Mouse (Mus musculus) cerebellum, adult (tissue): ENCODE results near the gene Palm.

Experiments
- ATAC-seq: cut with Nextera tagmentation; 2 replicates; pipeline ENCODE4 v1.9.2; 2017; ENCODE audit warnings: mild to moderate bottlenecking, moderate library complexity, mixed read lengths; ENCODE audit not compliant: insufficient number of reproducible peaks, low FRiP score, low TSS enrichment

The Palm gene

GRCm38 (mm10) chr10:79852827-79853226 lies 59.5 kb downstream of the Palm start:
- ATAC-seq, result no peak

- ATAC-seq, result no peak
These were observed 60.0 kb downstream of the Palm start for GRCm38 (mm10) chr10:79853392-79853791.

- ATAC-seq, result peak; percentile 90
These were observed 60.8 kb downstream of the Palm start, which contains the start of gene Ptbp1 for GRCm38 (mm10) chr10:79853860-79854795. Ptbp1 (plus strand) TSS chr10:79854427.

DNA sequence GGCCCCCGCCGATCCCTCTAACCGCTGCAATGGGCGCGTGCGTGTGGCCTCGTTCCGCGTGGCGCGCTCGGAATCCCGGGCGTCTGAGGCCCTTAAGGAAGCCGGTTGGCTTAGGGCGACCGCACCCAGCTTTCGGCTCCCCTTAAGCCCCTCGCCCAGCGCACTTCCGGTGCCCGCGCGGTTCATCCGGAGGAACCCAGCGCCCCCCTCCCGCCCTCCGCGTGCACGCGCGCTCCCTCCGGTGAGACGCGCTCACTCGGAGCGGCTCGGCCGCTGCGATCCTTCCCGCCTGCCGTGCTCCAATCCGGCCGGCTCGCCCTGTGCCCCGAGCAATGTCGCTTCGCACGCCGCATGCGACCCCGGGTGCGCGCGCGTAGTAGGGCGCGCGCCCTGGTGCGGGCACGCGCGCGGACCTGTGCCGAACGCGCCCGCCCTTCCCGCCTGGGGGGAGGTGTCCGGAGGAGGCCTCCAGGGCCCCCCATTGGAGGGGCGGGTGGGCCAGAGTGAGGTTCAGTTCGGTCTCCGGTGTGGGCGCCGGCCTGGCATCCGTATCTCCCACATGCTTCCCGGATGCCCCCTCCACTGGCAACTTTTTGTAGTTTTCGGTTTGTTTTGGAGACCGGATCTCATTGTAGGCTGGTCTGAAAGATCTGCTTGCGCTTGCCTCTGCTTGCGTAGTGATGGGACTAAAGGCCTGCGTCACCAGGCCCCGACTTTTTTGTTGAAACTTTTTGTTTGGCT lies 61.6 kb downstream of the Palm start:
- no peak for ATAC-seq

GRCm38 (mm10) chr10:79855558-79856184 lies 62.3 kb downstream of the Palm start:
- no peak for ATAC-seq

DNA sequence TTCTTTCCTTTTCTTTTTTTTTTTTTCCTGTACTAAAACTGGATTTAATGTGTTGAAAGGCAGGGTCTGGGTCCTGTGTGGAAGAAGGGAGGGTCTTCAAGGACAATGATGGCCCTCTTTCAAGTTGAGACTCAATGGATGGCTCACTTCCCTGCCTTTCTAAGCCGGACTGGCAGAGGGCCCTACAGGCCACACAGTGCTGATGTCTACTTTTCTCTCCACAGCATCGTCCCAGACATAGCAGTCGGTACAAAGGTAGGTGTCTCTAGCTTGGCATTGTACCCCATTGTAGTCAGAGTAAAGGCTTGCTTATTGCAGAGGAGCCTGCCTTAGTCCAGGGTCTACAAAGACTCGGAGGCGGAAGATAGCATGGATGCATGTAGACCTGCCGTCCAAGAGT lies 62.9 kb downstream of the Palm start:
- ATAC-seq, result no peak

DNA sequence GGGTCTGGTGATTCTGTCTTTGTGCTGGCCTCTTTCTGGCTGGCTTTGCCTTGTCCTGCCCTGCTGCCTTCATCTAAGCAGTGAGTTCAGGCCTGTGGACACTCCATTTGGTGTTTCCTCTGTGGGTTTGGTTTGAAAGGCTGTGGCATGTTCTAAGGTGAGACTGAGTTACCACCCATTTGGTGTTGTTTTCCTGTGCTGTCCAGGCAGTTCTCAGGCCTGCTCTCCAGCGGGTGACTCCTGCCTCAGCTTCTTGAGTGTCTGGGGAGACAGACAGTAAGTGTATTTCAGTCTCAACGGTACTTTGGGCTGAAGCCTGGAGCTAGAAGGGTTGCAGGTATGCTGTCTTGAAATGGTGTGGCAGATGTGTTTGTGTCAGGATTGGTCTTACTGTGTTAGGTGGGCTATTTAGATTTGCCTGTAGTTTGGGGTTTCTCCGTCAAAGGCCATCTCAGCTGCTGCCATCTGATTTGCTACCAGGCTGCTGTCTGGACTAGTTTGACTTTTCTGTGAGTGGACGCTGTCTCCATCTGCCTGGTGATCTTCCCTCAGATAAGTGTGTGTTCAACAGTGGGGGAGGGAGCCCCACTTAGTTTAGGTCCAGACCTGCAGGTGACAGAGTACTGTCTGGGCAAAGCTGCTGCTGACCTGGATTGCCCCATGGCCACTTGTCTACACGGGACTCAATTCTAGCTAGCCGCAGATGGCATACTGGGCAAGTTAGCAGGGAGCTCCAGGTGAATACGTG lies 63.5 kb downstream of the Palm start:
- ATAC-seq, result no peak

- ATAC-seq, result no peak
These were observed 64.1 kb downstream of the Palm start for GRCm38 (mm10) chr10:79857452-79857811.

DNA sequence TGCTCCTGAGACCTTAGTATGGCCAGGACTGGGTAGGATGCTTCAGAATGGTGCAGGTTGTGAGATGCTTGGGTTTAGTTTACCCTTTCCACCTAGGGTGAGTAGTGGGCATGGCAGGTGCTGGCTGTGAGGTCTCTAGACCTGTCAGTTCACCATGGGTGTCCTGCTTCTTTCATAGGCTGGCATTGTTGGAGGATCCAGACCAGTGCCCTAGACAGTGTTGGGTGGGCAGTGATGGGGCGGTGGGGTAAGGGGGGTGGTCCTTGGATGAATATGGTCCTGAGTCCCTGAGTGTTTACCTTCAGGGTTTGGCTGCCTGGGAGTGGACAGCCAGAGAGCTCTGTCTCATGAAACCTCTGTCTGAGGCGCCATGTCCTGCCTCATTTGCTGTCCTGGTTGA lies 64.5 kb downstream of the Palm start:
- ATAC-seq, result no peak

DNA sequence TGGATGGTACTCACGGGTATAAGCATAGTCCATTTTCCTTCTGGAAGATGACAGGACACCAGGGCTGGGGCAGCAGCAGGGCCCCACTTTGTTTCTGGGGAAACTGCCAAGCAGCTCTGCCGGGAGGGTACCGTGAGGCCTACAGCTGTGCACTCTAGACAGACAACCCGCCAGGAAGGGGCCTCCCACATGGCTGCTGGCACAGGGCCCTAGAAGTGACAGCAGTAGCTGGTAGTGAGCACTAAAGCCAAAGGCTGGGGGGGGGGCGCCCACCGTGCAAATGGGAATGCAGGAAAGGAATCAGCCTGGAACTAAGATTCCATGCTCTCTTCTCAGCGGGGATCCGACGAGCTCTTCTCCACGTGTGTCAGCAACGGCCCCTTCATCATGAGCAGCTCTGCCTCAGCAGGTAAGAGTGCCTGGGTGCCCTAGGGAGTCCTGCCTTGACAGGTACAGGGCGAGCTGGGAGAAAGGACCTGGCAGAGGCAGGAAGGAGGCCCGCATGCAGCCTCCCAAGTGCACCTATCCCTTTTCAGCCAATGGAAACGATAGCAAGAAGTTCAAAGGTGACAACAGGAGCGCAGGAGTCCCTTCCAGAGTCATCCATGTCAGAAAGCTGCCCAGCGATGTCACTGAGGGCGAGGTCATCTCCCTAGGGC lies 65.2 kb downstream of the Palm start:
- ATAC-seq, result no peak

- ATAC-seq, result no peak
These were observed 65.7 kb downstream of the Palm start for GRCm38 (mm10) chr10:79859116-79859515.

GRCm38 (mm10) chr10:79860079-79860911 lies 66.9 kb downstream of the Palm start:
- no peak for ATAC-seq

- ATAC-seq, result peak; percentile 70; the same call in 1 of the 2 replicates
These were observed 68.1 kb downstream of the Palm start for GRCm38 (mm10) chr10:79861230-79862048.

DNA sequence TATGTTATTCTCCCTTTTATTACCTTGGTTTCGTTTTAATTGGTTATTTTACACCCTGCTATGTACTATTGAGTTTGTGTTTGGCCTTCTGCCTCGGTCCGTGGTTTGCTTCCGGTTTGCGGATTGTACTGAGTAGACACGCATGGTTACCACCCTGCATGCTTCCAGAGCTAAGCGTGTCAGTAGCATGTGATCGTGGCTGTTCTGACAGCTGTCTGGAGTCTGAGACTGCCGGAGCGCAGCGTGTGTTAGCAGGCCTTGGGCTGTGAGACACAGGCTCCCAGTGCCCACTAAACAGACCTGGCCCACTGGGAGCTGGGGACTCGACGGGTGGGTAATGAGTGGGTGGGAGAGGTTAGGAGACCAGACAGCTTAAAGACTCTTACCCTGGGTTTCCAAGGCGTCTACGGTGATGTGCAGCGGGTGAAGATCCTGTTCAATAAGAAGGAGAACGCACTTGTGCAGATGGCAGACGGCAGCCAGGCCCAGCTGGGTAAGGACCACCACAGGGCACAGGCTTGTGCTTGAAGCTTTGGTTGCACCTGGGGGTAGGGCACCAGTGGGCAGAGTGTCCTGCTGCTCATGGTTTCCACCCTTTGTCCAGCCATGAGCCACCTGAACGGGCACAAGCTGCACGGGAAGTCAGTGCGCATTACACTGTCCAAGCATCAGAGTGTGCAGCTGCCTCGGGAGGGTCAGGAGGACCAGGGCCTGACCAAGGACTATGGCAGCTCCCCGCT lies 68.8 kb downstream of the Palm start:
- ATAC-seq, result no peak

GRCm38 (mm10) chr10:79862925-79863324 lies 69.6 kb downstream of the Palm start:
- no peak for ATAC-seq

DNA sequence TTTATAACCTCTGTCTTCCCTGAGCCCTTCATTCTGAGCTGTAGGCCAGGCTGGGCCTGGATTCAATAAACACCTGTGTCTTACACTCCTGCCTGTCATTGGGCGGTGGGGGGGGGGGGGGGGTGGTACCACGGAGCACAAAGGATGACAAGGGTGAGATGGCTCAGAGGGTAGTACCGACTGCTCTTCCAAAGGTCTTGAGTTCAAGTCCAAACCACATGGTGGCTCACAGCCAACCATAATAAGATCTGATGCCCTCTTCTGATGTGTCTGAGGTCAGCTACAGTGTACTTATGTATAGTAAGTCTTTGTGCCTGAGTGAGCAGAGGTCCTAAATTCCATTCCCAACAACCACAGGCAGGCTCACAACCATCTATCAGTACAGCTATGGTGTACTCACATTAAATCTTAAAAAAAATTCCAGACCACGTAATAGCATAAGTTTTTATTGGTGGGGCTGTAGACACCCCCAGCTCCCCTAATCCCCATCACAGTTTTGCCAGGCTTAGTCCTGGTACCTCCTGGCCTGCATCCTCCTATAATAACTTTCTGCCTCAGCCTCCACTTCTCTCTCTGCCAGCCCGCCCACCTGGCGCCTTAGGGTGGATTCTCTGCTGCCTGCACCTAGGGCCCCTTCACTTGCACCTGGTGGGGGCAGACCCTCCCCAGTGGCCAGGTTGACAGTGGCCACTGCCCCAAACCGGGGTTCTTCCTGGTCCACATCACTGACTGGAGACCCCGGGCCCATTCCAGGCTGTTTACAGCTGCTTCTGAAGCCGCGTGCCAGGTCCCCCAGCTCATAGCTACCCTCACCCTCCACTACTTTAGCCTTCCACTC lies 71.2 kb downstream of the Palm start:
- ATAC-seq, result no peak

DNA sequence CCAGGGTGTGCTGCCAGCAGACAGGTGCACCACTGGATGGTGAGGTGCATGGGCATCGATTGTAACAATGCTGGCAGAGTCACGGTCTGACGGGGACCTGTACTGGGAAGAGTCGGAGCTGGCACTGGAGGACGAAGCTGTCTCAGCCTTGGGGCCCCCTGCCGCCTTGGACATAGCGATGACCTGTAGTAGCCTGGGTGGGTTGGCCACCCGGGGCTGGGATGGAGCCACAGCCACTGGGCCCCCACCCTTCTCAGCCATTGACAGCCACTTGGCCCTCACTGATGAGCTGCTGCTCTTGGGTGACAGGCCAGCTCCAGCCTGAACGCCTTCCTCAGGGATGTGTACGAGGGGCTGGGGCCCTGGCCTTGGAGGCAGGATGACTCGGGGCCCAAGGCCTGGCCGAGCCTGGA lies 71.8 kb downstream of the Palm start:
- ATAC-seq, result no peak
